Mouse (Mus musculus) ES-E14 (cell line): ENCODE data around the gene Hoxb5.

Experiments
- HCFC1 ChIP-seq: IDR thresholded peaks from 2 replicates; pipeline ENCODE4 v1.6.1; 2012; ENCODE audit warnings: low read length, inconsistent platforms, borderline replicate concordance; ENCODE audit not compliant: insufficient read depth
- MAFK ChIP-seq: IDR thresholded peaks from 2 replicates; pipeline ENCODE4 v1.6.1; 2014; ENCODE audit warnings: mild to moderate bottlenecking, low read depth, low read length, inconsistent platforms; ENCODE audit not compliant: insufficient read depth
- ZC3H11A ChIP-seq: IDR thresholded peaks from 2 replicates; pipeline ENCODE4 v1.6.1; 2012; ENCODE audit warnings: low read depth, mild to moderate bottlenecking, inconsistent platforms, low read length, borderline replicate concordance
- ZNF384 ChIP-seq: IDR thresholded peaks from 2 replicates; pipeline ENCODE4 v1.6.1; 2012; ENCODE audit warnings: low read depth, low read length, inconsistent platforms

DNA sequence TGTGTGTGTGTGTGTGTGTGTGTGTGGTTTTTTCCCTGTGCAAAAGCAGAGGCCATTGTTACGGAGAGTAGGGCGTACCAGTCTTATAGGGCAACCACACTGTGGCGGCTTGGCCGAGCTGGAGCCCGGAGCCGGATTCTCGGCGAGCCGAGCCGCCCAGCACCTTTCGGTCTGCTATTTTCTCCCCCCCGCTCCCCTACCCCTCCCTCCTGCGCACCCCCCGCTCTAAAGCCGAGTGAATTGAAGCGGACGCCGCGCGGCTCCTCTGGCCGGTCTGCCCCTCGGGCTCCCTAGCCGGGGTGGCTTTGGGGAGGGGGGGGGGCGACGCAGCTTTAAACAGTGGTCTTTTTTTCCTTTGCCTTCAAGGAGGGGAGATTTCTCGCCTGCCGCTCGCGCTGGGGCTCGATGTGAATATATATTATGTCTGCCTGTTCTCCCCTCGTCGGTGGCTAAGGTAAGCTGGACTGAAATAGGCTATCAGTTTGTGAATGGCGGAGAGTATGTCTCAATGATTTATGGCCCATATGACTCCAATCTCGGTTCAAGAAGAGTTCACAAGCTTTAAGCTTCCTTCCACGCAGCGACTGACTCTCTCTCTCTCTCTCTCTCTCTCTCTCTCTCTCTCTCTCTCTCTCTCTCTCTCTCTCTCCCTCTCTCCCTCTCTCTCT, 37.7 kb downstream of the Hoxb5 start:
- no peak for TF ChIP-seq ZC3H11A
- no peak for TF ChIP-seq MAFK
- no peak for TF ChIP-seq ZNF384
- no peak for TF ChIP-seq HCFC1
